Mouse (Mus musculus): ENCODE measurements around the gene Cdca3. TPM values are rescaled to one million over a fixed set of nuclear protein-coding genes. Genes with fewer than 3 reads are reported as not detected.

Gene Cdca3
- polyA plus RNA-seq, 1 experiment from 2014 or later: 166 TPM

GRCm38 (mm10) chr6:124840241-124841167, 11.2 kb downstream of the Cdca3 start, which contains the start of gene Gnb3:
Gene Gnb3 (minus strand): TSS chr6:124840275.
- H3K9ac ChIP-seq: peak within 1 kb of the TSS; percentile 50; the same call in 1 of the 2 replicates
- peak; percentile 17; the same call in 1 of the 2 replicates for ATAC-seq (ENCODE audit: low FRiP score, low read depth)
- H3K27ac ChIP-seq: no peak within 1 kb of the TSS
- no peak within 1 kb of the TSS for H3K4me3 ChIP-seq
- peaks cover 47% of the 10 kb centered on the region for H3K36me3 ChIP-seq
- peaks cover 31% of the 10 kb centered on the region for H3K4me1 ChIP-seq
- no peaks in the 10 kb centered on the region for H3K9me3 ChIP-seq
- WGBS: 40% methylated on average over 15 of the region's 15 CpGs
- 0 out of 2 replicates have a peak within 1 kb of the TSS, but pooled peaks have one; percentile 19 for H3K4me2 ChIP-seq (replicated peaks)
- H3K27me3 ChIP-seq: no peaks in the 10 kb centered on the region

- no peaks in the 10 kb centered on the region for H3K9me3 ChIP-seq
- H3K36me3 ChIP-seq: peaks cover 74% of the 10 kb centered on the region
- H3K27ac ChIP-seq: no peak overlapping the region
- no peak overlapping the region for H3K4me2 ChIP-seq (replicated peaks)
- ATAC-seq (ENCODE audit: low FRiP score, low read depth): peak; percentile 85
- H3K27me3 ChIP-seq: no peaks in the 10 kb centered on the region
- no peaks in the 10 kb centered on the region for H3K4me1 ChIP-seq
- 15% methylated on average over 9 of the region's 9 CpGs for WGBS
- no peak overlapping the region for H3K9ac ChIP-seq
- no peak overlapping the region for H3K4me3 ChIP-seq
These were observed 18.0 kb downstream of the Cdca3 start for GRCm38 (mm10) chr6:124847305-124847704.

GRCm38 (mm10) chr6:124850535-124850934, 21.2 kb downstream of the Cdca3 start:
- no peak overlapping the region for H3K4me3 ChIP-seq
- no peaks in the 10 kb centered on the region for H3K27me3 ChIP-seq
- H3K4me2 ChIP-seq (replicated peaks): no peak overlapping the region
- H3K9ac ChIP-seq: no peak overlapping the region
- ATAC-seq (ENCODE audit: low FRiP score, low read depth): no peak
- H3K27ac ChIP-seq: no peak overlapping the region
- WGBS: 46% methylated on average over 8 of the region's 8 CpGs
- no peaks in the 10 kb centered on the region for H3K9me3 ChIP-seq
- peaks cover 2% of the 10 kb centered on the region for H3K4me1 ChIP-seq
- peaks cover 73% of the 10 kb centered on the region for H3K36me3 ChIP-seq

GRCm38 (mm10) chr6:124854647-124855046, 25.3 kb downstream of the Cdca3 start:
- 0 out of 2 replicates have a peak, but pooled peaks cover 3% of the 10 kb centered on the region for H3K27me3 ChIP-seq
- H3K9me3 ChIP-seq: no peaks in the 10 kb centered on the region
- H3K4me2 ChIP-seq (replicated peaks): no peak overlapping the region
- H3K27ac ChIP-seq: peak overlapping the region; percentile 28; the same call in 1 of the 2 replicates
- ATAC-seq (ENCODE audit: low FRiP score, low read depth): no peak
- H3K4me3 ChIP-seq: no peak overlapping the region
- no peak overlapping the region for H3K9ac ChIP-seq
- peaks cover 52% of the 10 kb centered on the region for H3K36me3 ChIP-seq
- 68% methylated on average over 12 of the region's 12 CpGs for WGBS
- peaks cover 28% of the 10 kb centered on the region for H3K4me1 ChIP-seq

GRCm38 (mm10) chr6:124856321-124856720, 27.0 kb downstream of the Cdca3 start:
- peak; percentile 74 for ATAC-seq (ENCODE audit: low FRiP score, low read depth)
- H3K9me3 ChIP-seq: no peaks in the 10 kb centered on the region
- H3K4me3 ChIP-seq: peak overlapping the region; percentile 87
- peak overlapping the region; percentile 69 for H3K4me2 ChIP-seq (replicated peaks)
- H3K27me3 ChIP-seq: 0 out of 2 replicates have a peak, but pooled peaks cover 6% of the 10 kb centered on the region
- 3% methylated on average over 14 of the region's 14 CpGs for WGBS
- peaks cover 39% of the 10 kb centered on the region for H3K4me1 ChIP-seq
- H3K27ac ChIP-seq: peak overlapping the region; percentile 100
- peaks cover 40% of the 10 kb centered on the region for H3K36me3 ChIP-seq
- peak overlapping the region; percentile 99 for H3K9ac ChIP-seq

GRCm38 (mm10) chr6:124856916-124857839, 27.8 kb downstream of the Cdca3 start, which contains the start of gene P3h3:
Gene P3h3 (minus strand): TSS chr6:124857752.
- Histone ChIP-seq H3K27me3 (0 out of 2 replicates have a peak, but pooled peaks cover 6% of the 10 kb centered on the region), H3K4me1 (peaks cover 47% of the 10 kb centered on the region), H3K36me3 (peaks cover 32% of the 10 kb centered on the region), H3K4me3 (peak within 1 kb of the TSS; percentile 87), H3K9ac (peak within 1 kb of the TSS; percentile 99), H3K9me3 (no peaks in the 10 kb centered on the region), H3K4me2 (replicated peaks) (peak within 1 kb of the TSS; percentile 69), H3K27ac (peak within 1 kb of the TSS; percentile 100)
- WGBS: under 1% methylated on average over 83 of the region's 86 CpGs
- peak; percentile 87 for ATAC-seq (ENCODE audit: low FRiP score, low read depth)

GRCm38 (mm10) chr6:124857840-124858530, 28.6 kb downstream of the Cdca3 start:
- H3K27ac ChIP-seq: peak overlapping the region; percentile 100
- H3K27me3 ChIP-seq: peaks cover 6% of the 10 kb centered on the region; the same call in 1 of the 2 replicates
- peaks cover 24% of the 10 kb centered on the region for H3K36me3 ChIP-seq
- H3K4me3 ChIP-seq: peak overlapping the region; percentile 87
- peak overlapping the region; percentile 99 for H3K9ac ChIP-seq
- H3K4me2 ChIP-seq (replicated peaks): peak overlapping the region; percentile 69
- H3K9me3 ChIP-seq: no peaks in the 10 kb centered on the region
- peaks cover 55% of the 10 kb centered on the region for H3K4me1 ChIP-seq
- no peak for ATAC-seq (ENCODE audit: low FRiP score, low read depth)
- WGBS: 22% methylated on average over 26 of the region's 26 CpGs

GRCm38 (mm10) chr6:124858561-124859318, 29.4 kb downstream of the Cdca3 start:
- H3K9ac ChIP-seq: peak overlapping the region; percentile 99

GRCm38 (mm10) chr6:124859725-124860124, 30.4 kb downstream of the Cdca3 start:
- peaks cover 7% of the 10 kb centered on the region; the same call in 1 of the 2 replicates for H3K27me3 ChIP-seq
- peaks cover 68% of the 10 kb centered on the region for H3K4me1 ChIP-seq
- no peak for ATAC-seq (ENCODE audit: low FRiP score, low read depth)

More at GRCm38 (mm10) chr6:124858561-124859318, 29.4 kb downstream of the Cdca3 start:
- Histone ChIP-seq H3K36me3 (peaks cover 17% of the 10 kb centered on the region), H3K4me2 (replicated peaks) (peak overlapping the region; percentile 69), H3K4me1 (peaks cover 60% of the 10 kb centered on the region), H3K27me3 (peaks cover 6% of the 10 kb centered on the region; the same call in 1 of the 2 replicates), H3K4me3 (peak overlapping the region; percentile 87), H3K9me3 (no peaks in the 10 kb centered on the region), H3K27ac (peak overlapping the region; percentile 100; the same call in 1 of the 2 replicates)
- no peak for ATAC-seq (ENCODE audit: low FRiP score, low read depth)
- 73% methylated on average over 27 of the region's 28 CpGs for WGBS

GRCm38 (mm10) chr6:124860511-124860910, 31.2 kb downstream of the Cdca3 start:
- Histone ChIP-seq H3K4me3 (no peak overlapping the region), H3K9me3 (no peaks in the 10 kb centered on the region), H3K4me2 (replicated peaks) (no peak overlapping the region), H3K36me3 (peaks cover 3% of the 10 kb centered on the region), H3K9ac (no peak overlapping the region), H3K27me3 (peaks cover 13% of the 10 kb centered on the region), H3K4me1 (peaks cover 69% of the 10 kb centered on the region), H3K27ac (no peak overlapping the region)
- ATAC-seq (ENCODE audit: low FRiP score, low read depth): no peak
- WGBS: 87% methylated on average over 9 of the region's 9 CpGs

More at GRCm38 (mm10) chr6:124859725-124860124, 30.4 kb downstream of the Cdca3 start:
- WGBS: 10% methylated on average over 12 of the region's 12 CpGs
- Histone ChIP-seq H3K36me3 (peaks cover 8% of the 10 kb centered on the region), H3K9ac (peak overlapping the region; percentile 53; the same call in 1 of the 2 replicates), H3K27ac (0 out of 2 replicates have a peak overlapping the region, but pooled peaks have one; percentile 28), H3K4me2 (replicated peaks) (peak overlapping the region; percentile 25), H3K9me3 (no peaks in the 10 kb centered on the region), H3K4me3 (0 out of 2 replicates have a peak overlapping the region, but pooled peaks have one; percentile 7)

Data from limb, embryonic 13.5 days (tissue).